Mouse (Mus musculus): ENCODE measurements at regions not wholly inside any gene's neighbourhood (a gene's known extent, or its start where the extent isn't known, plus 50 kb on each side); places are given as distances from the start of the nearest gene placed in this dataset.
A peak's percentile ranks its signal among the peaks of the same experiment; 100 is the strongest.
"Not testable (repeated sequence)": the region's sequence is repeated elsewhere in the genome, so short reads cannot be mapped to it uniquely, and the experiment has no call there.

- no peak for DNase-seq (ENCODE audit: extremely low spot score in 1 of 2, low spot score in 2 of 2)
- intact Hi-C loops (cut with DNase I), result no loop called here
These were observed 1052.2 kb downstream of the Hace1 start for GRCm38 (mm10) chr10:46629876-46630275.

GRCm38 (mm10) chr10:46663041-46663440, 1085.4 kb downstream of the Hace1 start:
- DNase-seq (ENCODE audit: extremely low spot score in 1 of 2, low spot score in 2 of 2), result no peak
- intact Hi-C loops (cut with DNase I), result no loop called here

GRCm38 (mm10) chr10:46689823-46690372, 1112.3 kb downstream of the Hace1 start:
- DNase-seq (ENCODE audit: extremely low spot score in 1 of 2, low spot score in 2 of 2); intact Hi-C loops (cut with DNase I): not testable (repeated sequence)

- intact Hi-C loops (cut with DNase I), result no loop called here
- no peak for DNase-seq (ENCODE audit: extremely low spot score in 1 of 2, low spot score in 2 of 2)
These were observed 1115.0 kb downstream of the Hace1 start for GRCm38 (mm10) chr10:46692661-46693060.

GRCm38 (mm10) chr10:46697363-46698246, 1120.0 kb downstream of the Hace1 start:
- intact Hi-C loops (cut with DNase I), result no loop called here
- DNase-seq (ENCODE audit: extremely low spot score in 1 of 2, low spot score in 2 of 2), result peak; percentile 15 to 42

GRCm38 (mm10) chr10:46701221-46701620, 1123.6 kb downstream of the Hace1 start:
- intact Hi-C loops (cut with DNase I), result no loop called here
- DNase-seq (ENCODE audit: extremely low spot score in 1 of 2, low spot score in 2 of 2), result no peak

GRCm38 (mm10) chr10:46708022-46708421, 1130.4 kb downstream of the Hace1 start:
- intact Hi-C loops (cut with DNase I); DNase-seq (ENCODE audit: extremely low spot score in 1 of 2, low spot score in 2 of 2): not testable (repeated sequence)

- DNase-seq (ENCODE audit: extremely low spot score in 1 of 2, low spot score in 2 of 2), result no peak
- intact Hi-C loops (cut with DNase I), result no loop called here
These were observed 1135.1 kb downstream of the Hace1 start for GRCm38 (mm10) chr10:46712690-46713089.

- intact Hi-C loops (cut with DNase I), result no loop called here
- peak in 1 of 2 experiments; percentile 30 for DNase-seq (ENCODE audit: extremely low spot score in 1 of 2, low spot score in 2 of 2)
These were observed 1140.9 kb downstream of the Hace1 start for GRCm38 (mm10) chr10:46718349-46719087.

GRCm38 (mm10) chr10:46719088-46719469, 1141.5 kb downstream of the Hace1 start:
- no peak for DNase-seq (ENCODE audit: extremely low spot score in 1 of 2, low spot score in 2 of 2)

GRCm38 (mm10) chr10:46723666-46724065, 1146.0 kb downstream of the Hace1 start:
- intact Hi-C loops (cut with DNase I), result no loop called here
- DNase-seq (ENCODE audit: extremely low spot score in 1 of 2, low spot score in 2 of 2), result no peak

More at GRCm38 (mm10) chr10:46719088-46719469, 1141.5 kb downstream of the Hace1 start:
- intact Hi-C loops (cut with DNase I), result no loop called here

- intact Hi-C loops (cut with DNase I), result no loop called here
- DNase-seq (ENCODE audit: extremely low spot score in 1 of 2, low spot score in 2 of 2), result no peak
These were observed 1153.0 kb downstream of the Hace1 start for GRCm38 (mm10) chr10:46730601-46731000.

- DNase-seq (ENCODE audit: extremely low spot score in 1 of 2, low spot score in 2 of 2), result no peak
- intact Hi-C loops (cut with DNase I), result no loop called here
These were observed 1156.2 kb downstream of the Hace1 start for GRCm38 (mm10) chr10:46733760-46734265.

- DNase-seq (ENCODE audit: extremely low spot score in 1 of 2, low spot score in 2 of 2), result no peak
- intact Hi-C loops (cut with DNase I), result no loop called here
These were observed 1163.5 kb downstream of the Hace1 start for GRCm38 (mm10) chr10:46741098-46741497.

GRCm38 (mm10) chr10:46742131-46742530, 1164.5 kb downstream of the Hace1 start:
- DNase-seq (ENCODE audit: extremely low spot score in 1 of 2, low spot score in 2 of 2), result no peak
- intact Hi-C loops (cut with DNase I), result no loop called here

GRCm38 (mm10) chr10:46760923-46761322, 1183.3 kb downstream of the Hace1 start:
- DNase-seq (ENCODE audit: extremely low spot score in 1 of 2, low spot score in 2 of 2), result no peak
- intact Hi-C loops (cut with DNase I), result no loop called here

GRCm38 (mm10) chr10:46778729-46779128, 1201.1 kb downstream of the Hace1 start:
- intact Hi-C loops (cut with DNase I), result no loop called here
- no peak for DNase-seq (ENCODE audit: extremely low spot score in 1 of 2, low spot score in 2 of 2)

GRCm38 (mm10) chr10:46785723-46786122, 1208.1 kb downstream of the Hace1 start:
- intact Hi-C loops (cut with DNase I), result not testable (repeated sequence)
- DNase-seq (ENCODE audit: extremely low spot score in 1 of 2, low spot score in 2 of 2), result peak in 1 of 2 experiments; percentile 13

- intact Hi-C loops (cut with DNase I), result no loop called here
- DNase-seq (ENCODE audit: extremely low spot score in 1 of 2, low spot score in 2 of 2), result no peak
These were observed 1236.6 kb downstream of the Hace1 start for GRCm38 (mm10) chr10:46814271-46814670.
